Mouse (Mus musculus) cortical plate, adult 2 months (tissue): ENCODE measurements around the gene Ahr.

Source experiments
- CTCF ChIP-seq: fragments of 200-500 bp; IDR thresholded peaks from 2 replicates; pipeline ENCODE4 v1.5.1; 2011; ENCODE audit warnings: mild to moderate bottlenecking, control low read depth, low read length; ENCODE audit not compliant: insufficient read depth; ENCODE audit errors: extremely low read depth
- POLR2A ChIP-seq: fragments of 200-500 bp; IDR thresholded peaks from 2 replicates; pipeline ENCODE4 v1.6.1; 2011; ENCODE audit warnings: mild to moderate bottlenecking, low read length, control low read depth; ENCODE audit not compliant: insufficient read depth; ENCODE audit errors: extremely low read depth

DNA sequence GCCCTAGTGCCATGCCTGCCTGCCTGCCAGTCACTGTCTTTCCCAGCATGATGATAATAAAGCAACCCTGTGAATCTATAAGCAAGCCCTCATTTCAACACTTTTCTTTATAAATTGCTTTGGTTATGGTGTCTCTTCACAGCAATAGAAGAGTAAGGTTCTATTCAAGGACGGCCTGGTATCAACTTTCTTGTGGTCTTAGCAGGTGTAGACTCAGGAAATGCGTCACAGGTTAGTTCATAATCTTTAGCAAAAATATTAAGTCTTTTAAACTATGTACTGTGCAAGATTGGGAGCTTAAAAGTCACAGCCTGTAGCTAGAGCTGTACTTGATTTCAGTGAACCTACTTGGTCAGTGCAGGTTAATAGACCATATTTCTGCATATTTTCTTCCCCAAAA, 24.0 kb upstream of the Ahr start:
- TF ChIP-seq POLR2A (no peak), CTCF (no peak)
